Mouse (Mus musculus) cortical plate, adult 2 months (tissue): ENCODE measurements around the gene Mettl24. TPM values are rescaled to one million over a fixed set of nuclear protein-coding genes. Genes with fewer than 3 reads are reported as not detected.
A peak's percentile ranks its signal among the peaks of the same experiment; 100 is the strongest.
"Not testable (repeated sequence)": the region's sequence is repeated elsewhere in the genome, so short reads cannot be mapped to it uniquely, and the experiment has no call there.

Experiments
- H3K27ac ChIP-seq: fragments of 200-500 bp; 2 replicates; pipeline ENCODE4 v1.5.1; 2012; ENCODE audit warnings: low read length, control low read depth, inconsistent platforms; ENCODE audit not compliant: insufficient read depth
- H3K4me1 ChIP-seq: fragments of 200-500 bp; 2 replicates; pipeline ENCODE4 v1.6.1; 2011; ENCODE audit warnings: low read length; ENCODE audit not compliant: control insufficient read depth, insufficient read depth
- H3K4me3 ChIP-seq: fragments of 200-500 bp; 2 replicates; pipeline ENCODE4 v1.5.1; 2011; ENCODE audit warnings: mild to moderate bottlenecking, low read length, control low read depth; ENCODE audit not compliant: insufficient read depth
- CTCF ChIP-seq: fragments of 200-500 bp; IDR thresholded peaks from 2 replicates; pipeline ENCODE4 v1.5.1; 2011; ENCODE audit warnings: mild to moderate bottlenecking, control low read depth, low read length; ENCODE audit not compliant: insufficient read depth; ENCODE audit errors: extremely low read depth
- POLR2A ChIP-seq: fragments of 200-500 bp; IDR thresholded peaks from 2 replicates; pipeline ENCODE4 v1.6.1; 2011; ENCODE audit warnings: mild to moderate bottlenecking, low read length, control low read depth; ENCODE audit not compliant: insufficient read depth; ENCODE audit errors: extremely low read depth
- polyA plus RNA-seq: library from polyadenylated mRNA; depleted of rRNA; stranded (reverse); fragments of >200 nt; gene quantifications from 2 replicates; pipeline ENCODE4 v1.2.3, GENCODE M21; 2012

Gene Mettl24
- polyA plus RNA-seq, 1 experiment = 1.6 TPM

GRCm38 (mm10) chr10:40758171-40759010 lies 75.3 kb downstream of the Mettl24 start:
- TF ChIP-seq POLR2A (no peak), CTCF (no peak)
- Histone ChIP-seq H3K4me1 (peaks cover 7% of the 10 kb centered on the region), H3K4me3 (no peak overlapping the region), H3K27ac (peak overlapping the region; percentile 91)

GRCm38 (mm10) chr10:40759391-40760194 lies 76.5 kb downstream of the Mettl24 start:
- H3K4me3 ChIP-seq, H3K4me1 ChIP-seq: not testable (repeated sequence)
- peak overlapping the region; percentile 91; the same call in 1 of the 2 replicates for H3K27ac ChIP-seq

- Histone ChIP-seq H3K27ac (peak overlapping the region; percentile 45; the same call in 1 of the 2 replicates), H3K4me1 (peaks cover 8% of the 10 kb centered on the region), H3K4me3 (no peak overlapping the region)
- TF ChIP-seq POLR2A (no peak), CTCF (no peak)
Observed at GRCm38 (mm10) chr10:40760195-40761009, 77.3 kb downstream of the Mettl24 start.

GRCm38 (mm10) chr10:40761010-40761752 lies 78.1 kb downstream of the Mettl24 start:
- TF ChIP-seq CTCF (no peak), POLR2A (no peak)
- peak overlapping the region; percentile 55 for H3K27ac ChIP-seq
- H3K4me1 ChIP-seq = peaks cover 8% of the 10 kb centered on the region
- H3K4me3 ChIP-seq = no peak overlapping the region

- peak overlapping the region; percentile 27; the same call in 1 of the 2 replicates for H3K27ac ChIP-seq
- H3K4me1 ChIP-seq = peaks cover 8% of the 10 kb centered on the region
- no peak overlapping the region for H3K4me3 ChIP-seq
- TF ChIP-seq CTCF (no peak), POLR2A (no peak)
Observed at GRCm38 (mm10) chr10:40762624-40763023, 79.5 kb downstream of the Mettl24 start.

- Histone ChIP-seq H3K4me3 (no peak overlapping the region), H3K27ac (0 out of 2 replicates have a peak overlapping the region, but pooled peaks have one; percentile 17), H3K4me1 (peaks cover 6% of the 10 kb centered on the region)
- TF ChIP-seq CTCF = no peak
- TF ChIP-seq POLR2A = no peak
Observed at GRCm38 (mm10) chr10:40763084-40763720, 80.1 kb downstream of the Mettl24 start.

GRCm38 (mm10) chr10:40772266-40772665 lies 89.2 kb downstream of the Mettl24 start:
- peaks cover 9% of the 10 kb centered on the region for H3K4me1 ChIP-seq
- H3K4me3 ChIP-seq = no peak overlapping the region
- no peak overlapping the region for H3K27ac ChIP-seq
- TF ChIP-seq CTCF (no peak), POLR2A (no peak)

GRCm38 (mm10) chr10:40775151-40775550 lies 92.1 kb downstream of the Mettl24 start:
- Histone ChIP-seq H3K27ac (no peak overlapping the region; the same call in 1 of the 2 replicates), H3K4me3 (no peak overlapping the region), H3K4me1 (peaks cover 9% of the 10 kb centered on the region)
- TF ChIP-seq POLR2A (no peak), CTCF (no peak)
